ENCODE assay signal across 9 mouse cellular contexts in the genomic region with DNA sequence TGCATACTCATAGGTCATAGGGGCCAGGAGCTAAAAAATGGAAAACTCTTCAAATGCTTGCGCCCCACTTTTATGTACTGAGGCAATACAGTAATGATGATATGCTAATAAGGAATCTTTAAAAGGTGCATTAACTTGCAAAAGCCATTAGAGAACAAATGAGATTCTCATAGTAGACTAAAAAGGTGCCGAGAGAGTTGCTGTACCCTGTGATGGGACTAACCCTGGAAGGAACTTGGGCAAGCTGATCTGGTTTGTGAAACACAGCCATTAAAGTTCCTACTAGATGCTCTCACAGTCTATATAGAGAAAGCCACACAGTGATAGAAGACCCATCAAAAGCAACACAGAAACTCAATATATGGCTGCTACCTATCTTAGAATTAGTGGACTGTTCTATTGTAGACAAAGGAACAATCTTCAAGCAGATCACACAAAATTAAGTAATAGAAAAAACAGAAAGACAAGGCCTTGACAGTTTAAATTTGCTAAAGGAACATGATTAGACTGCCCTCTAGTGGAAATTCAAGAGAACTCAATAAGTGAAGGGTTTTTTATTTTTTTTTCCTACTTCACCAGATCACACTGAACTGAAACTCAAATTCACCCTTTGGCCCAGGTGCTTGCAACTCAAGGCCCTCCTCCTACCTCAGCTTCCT. TPM values are rescaled to one million over a fixed set of nuclear protein-coding genes. Genes with fewer than 3 reads are reported as not detected.
DNase-seq lines count a peak whose midpoint lies in the region; ATAC-seq and TF ChIP-seq lines count a peak whose summit lies in the region.
"Had no signal": no experiment of that assay in that cellular context is flagged by ENCODE, and none has a peak within 500 bp of the region (broad histone marks: within the 10 kb centered on the region; RNA-seq: fewer than 3 reads in every experiment).

No protein-coding gene starts in this region.

- DNase-seq in kidney, adult 9 months: peak; percentile 25
- DNase-seq in ES-E14 (ENCODE audit: low read depth, low spot score): peak; percentile 12
- DNase-seq in embryonic facial prominence, embryonic 14.5 days (ENCODE audit: low spot score): peak; percentile 65
- no peak for DNase-seq in left cerebral cortex, adult 11 months (ENCODE audit: low spot score)
- DNase-seq in urinary bladder, postnatal 4 days (ENCODE audit: low spot score in 2 of 2): no peak
- DNase-seq in cerebellum, adult 18-20 months: no peak
- DNase-seq: adrenal gland, postnatal 36 days had no signal

- H3K4me2 ChIP-seq in kidney, embryonic 15.5 days: no peak overlapping the region
- no peak overlapping the region for H3K4me2 ChIP-seq in embryonic facial prominence, embryonic 14.5 days (ENCODE audit: low read depth, low read length)
- no peak overlapping the region for H3K4me2 ChIP-seq in midbrain, embryonic 15.5 days

- H3K4me1 ChIP-seq in kidney, embryonic 15.5 days: no peaks in the 10 kb centered on the region
- no peaks in the 10 kb centered on the region for H3K4me1 ChIP-seq in ES-E14 (ENCODE audit: control insufficient read depth in 2 of 2, insufficient read depth in 2 of 2, low read length in 2 of 2, poor library complexity in 1 of 2)
- H3K4me1 ChIP-seq in embryonic facial prominence, embryonic 14.5 days (ENCODE audit: control insufficient read depth, insufficient read depth, low read length): no peaks in the 10 kb centered on the region
- H3K4me1 ChIP-seq in midbrain, embryonic 15.5 days: peaks cover 9% of the 10 kb centered on the region

- H3K27me3 ChIP-seq in kidney, embryonic 15.5 days: no peaks in the 10 kb centered on the region
- H3K27me3 ChIP-seq in embryonic facial prominence, embryonic 14.5 days (replicated peaks; ENCODE audit: control insufficient read depth, insufficient read depth, low read length): no peaks in the 10 kb centered on the region
- H3K27me3 ChIP-seq in midbrain, embryonic 15.5 days (replicated peaks): no peaks in the 10 kb centered on the region

- ATAC-seq in kidney, embryonic 15.5 days (replicated peaks; ENCODE audit: low FRiP score): no peak
- ATAC-seq in embryonic facial prominence, embryonic 14.5 days (ENCODE audit: low read depth): no peak
- ATAC-seq in midbrain, embryonic 15.5 days (replicated peaks): peak; percentile 6; the same call in 1 of the 2 replicates

- H3K36me3 ChIP-seq in kidney, embryonic 15.5 days: peaks cover 23% of the 10 kb centered on the region
- H3K36me3 ChIP-seq in ES-E14 (ENCODE audit: control insufficient read depth, insufficient read depth, low read length, poor library complexity, severe bottlenecking): peaks cover under 1% of the 10 kb centered on the region; the same call in 1 of the 2 replicates
- H3K36me3 ChIP-seq in embryonic facial prominence, embryonic 14.5 days (ENCODE audit: control insufficient read depth, insufficient read depth, low read length): peaks cover 4% of the 10 kb centered on the region; the same call in 1 of the 2 replicates
- H3K36me3 ChIP-seq in midbrain, embryonic 15.5 days (replicated peaks): no peaks in the 10 kb centered on the region

- WGBS in kidney, embryonic 15.5 days: 78% methylated on average over 2 of the region's 2 CpGs
- WGBS in embryonic facial prominence, embryonic 14.5 days: 79% methylated on average over 2 of the region's 2 CpGs
- 55% methylated on average over 2 of the region's 2 CpGs for WGBS in midbrain, embryonic 15.5 days

- no peak overlapping the region for H3K27ac ChIP-seq in kidney, embryonic 15.5 days
- H3K27ac ChIP-seq in ES-E14 (ENCODE audit: insufficient read depth, low read depth, low read length, poor library complexity, severe bottlenecking): no peak overlapping the region
- H3K27ac ChIP-seq in embryonic facial prominence, embryonic 14.5 days (replicated peaks; ENCODE audit: low read depth, low read length): no peak overlapping the region
- peak overlapping the region; percentile 2; the same call in 1 of the 2 replicates for H3K27ac ChIP-seq in midbrain, embryonic 15.5 days

- H3K4me3 ChIP-seq in kidney, embryonic 15.5 days (replicated peaks): no peak overlapping the region
- no peak overlapping the region for H3K4me3 ChIP-seq in ES-E14 (ENCODE audit: insufficient read depth in 1 of 2, low read depth in 1 of 2, low read length in 2 of 2, poor library complexity in 1 of 2, severe bottlenecking in 1 of 2)
- no peak overlapping the region for H3K4me3 ChIP-seq in embryonic facial prominence, embryonic 14.5 days (ENCODE audit: low read depth, low read length)
- no peak overlapping the region for H3K4me3 ChIP-seq in midbrain, embryonic 15.5 days

- in situ Hi-C loops in ES-E14 (cut with MboI; ENCODE audit: low sequenced_read_pairs in 2 of 2, unreplicated experiment in 2 of 2): loop anchor here in 1 of 2 experiments (25.0 kb wide), 1 partner anchor 1115 kb away; no protein-coding TSS in a partner anchor

- H3K9me3 ChIP-seq in kidney, embryonic 15.5 days (replicated peaks): no peaks in the 10 kb centered on the region
- H3K9me3 ChIP-seq in ES-E14 (ENCODE audit: control insufficient read depth, insufficient read depth, low read depth, low read length): no peaks in the 10 kb centered on the region
- H3K9me3 ChIP-seq in embryonic facial prominence, embryonic 14.5 days (ENCODE audit: control insufficient read depth, low read length): no peaks in the 10 kb centered on the region
- H3K9me3 ChIP-seq in midbrain, embryonic 15.5 days: no peaks in the 10 kb centered on the region

- H3K9ac ChIP-seq in kidney, embryonic 15.5 days: no peak overlapping the region
- no peak overlapping the region for H3K9ac ChIP-seq in ES-E14 (ENCODE audit: insufficient read depth, low read depth, low read length, poor library complexity, severe bottlenecking)
- H3K9ac ChIP-seq in embryonic facial prominence, embryonic 14.5 days (ENCODE audit: low read depth, low read length): no peak overlapping the region
- H3K9ac ChIP-seq in midbrain, embryonic 15.5 days: no peak overlapping the region

TF ChIP-seq in ES-E14, 5 proteins besides CTCF, POLR2A, EP300 and RAD21:
- TF ChIP-seq ZC3H11A (IDR thresholded peaks at IDR 0.05; ENCODE audit: borderline replicate concordance, low read depth, low read length) (peak; percentile 57), MAFK (IDR thresholded peaks at IDR 0.05; ENCODE audit: insufficient read depth, low read depth, low read length) (no peak), ZNF384 (IDR thresholded peaks at IDR 0.05; ENCODE audit: low read depth, low read length) (peak; percentile 96)

RNA-seq across cellular contexts. Expression of a gene that starts 24.3 kb away (rescaled TPM):
- polyA plus RNA-seq in kidney, embryonic 15.5 days (2015; fragmentation: Nextera tagmentation; extraction: Ambion mirVana): 75.1 and 84.1 TPM in 2 replicates
- 12.3 and 15.8 TPM in 2 replicates for total RNA-seq in ES-E14 (2012; rRNA removed)
- polyA plus RNA-seq in embryonic facial prominence, embryonic 14.5 days (2014; fragmentation: Nextera tagmentation; extraction: Ambion mirVana): 55.6 and 59.3 TPM in 2 replicates
- polyA plus RNA-seq in midbrain, embryonic 15.5 days (2015; fragmentation: Nextera tagmentation; extraction: Ambion mirVana): 141 and 146 TPM in 2 replicates

Comparison
In these comparisons a context has a peak if more than half of its experiments do, and no peak if none do; other contexts are left out.
1. DNase-seq: peak in kidney, adult 9 months (single experiment), ES-E14 (single experiment) and embryonic facial prominence, embryonic 14.5 days (single experiment); none in left cerebral cortex, adult 11 months (single experiment), urinary bladder, postnatal 4 days (0 of 2) and cerebellum, adult 18-20 months (0 of 2).